15 mouse cellular contexts compared by ENCODE assay signal in genomic region chr8:8603875-8604274, GRCm38 (mm10).
"Had no signal": no experiment of that assay in that cellular context is flagged by ENCODE, and none has a peak within 500 bp of the region (broad histone marks: within the 10 kb centered on the region; RNA-seq: fewer than 3 reads in every experiment).

No protein-coding gene starts in this region.

- ATAC-seq: liver, embryonic 12.5 days; midbrain, embryonic 16.5 days had no signal

- H3K4me2 ChIP-seq: kidney, embryonic 15.5 days; limb, embryonic 15.5 days; liver, embryonic 12.5 days; midbrain, embryonic 12.5 days; neural tube, embryonic 13.5 days had no signal

- H3K36me3 ChIP-seq: kidney, embryonic 15.5 days; limb, embryonic 15.5 days; liver, embryonic 12.5 days; midbrain, embryonic 12.5 days; neural tube, embryonic 13.5 days had no signal

- H3K4me1 ChIP-seq: kidney, embryonic 15.5 days; liver, embryonic 12.5 days; midbrain, embryonic 12.5 days; neural tube, embryonic 13.5 days had no signal

- H3K4me3 ChIP-seq: kidney, embryonic 15.5 days; left cerebral cortex, adult 2 months; limb, embryonic 15.5 days; liver, embryonic 12.5 days; megakaryocyte, embryonic 14.5 days; midbrain, embryonic 12.5 days; neural tube, embryonic 13.5 days had no signal

- DNase-seq: kidney, adult 2 months; kidney, postnatal 14 days; retina, postnatal 1 day; right cerebral cortex, postnatal 4 days; thymus, adult 2 months; thymus, postnatal 25 days had no signal

- H3K27me3 ChIP-seq: kidney, embryonic 15.5 days; limb, embryonic 15.5 days; liver, embryonic 12.5 days; neural tube, embryonic 13.5 days had no signal

- H3K9me3 ChIP-seq: kidney, embryonic 15.5 days; limb, embryonic 15.5 days; liver, embryonic 12.5 days; megakaryocyte, embryonic 14.5 days; midbrain, embryonic 12.5 days; neural tube, embryonic 13.5 days had no signal

- H3K27ac ChIP-seq: kidney, embryonic 15.5 days; left cerebral cortex, adult 2 months; liver, embryonic 12.5 days; macrophage; midbrain, embryonic 12.5 days; neural tube, embryonic 13.5 days had no signal

- H3K9ac ChIP-seq: kidney, embryonic 15.5 days; limb, embryonic 15.5 days; liver, embryonic 12.5 days; midbrain, embryonic 12.5 days; neural tube, embryonic 13.5 days had no signal
